Mouse (Mus musculus) cortical plate, adult 2 months (tissue): Measurements from ENCODE around the gene C2cd4a.

Experiments used
- CTCF ChIP-seq: fragments of 200-500 bp; IDR thresholded peaks from 2 replicates; pipeline ENCODE4 v1.5.1; 2011; ENCODE audit warnings: mild to moderate bottlenecking, control low read depth, low read length; ENCODE audit not compliant: insufficient read depth; ENCODE audit errors: extremely low read depth
- POLR2A ChIP-seq: fragments of 200-500 bp; IDR thresholded peaks from 2 replicates; pipeline ENCODE4 v1.6.1; 2011; ENCODE audit warnings: mild to moderate bottlenecking, low read length, control low read depth; ENCODE audit not compliant: insufficient read depth; ENCODE audit errors: extremely low read depth

DNA sequence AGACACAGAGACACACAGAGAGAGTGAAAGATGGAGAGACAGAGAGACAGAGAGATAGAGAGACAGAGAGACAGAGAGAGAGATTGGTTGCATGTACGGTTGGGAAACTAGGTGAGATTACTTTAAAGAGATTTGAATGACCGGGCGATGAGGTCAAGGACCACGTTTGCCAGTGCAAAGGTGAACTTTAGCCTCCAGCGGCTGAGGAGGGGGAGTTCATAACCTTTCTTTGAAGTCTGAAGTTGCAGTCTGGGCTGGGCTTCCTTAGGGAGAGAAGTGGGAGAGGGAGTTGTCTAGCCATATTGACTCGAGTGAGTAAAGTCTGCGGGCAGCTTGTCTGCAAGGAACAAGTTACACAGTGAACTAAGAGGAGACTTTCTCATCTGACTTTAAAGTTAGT, 33.3 kb upstream of the C2cd4a start:
- TF ChIP-seq POLR2A (no peak), CTCF (no peak)
